Mouse (Mus musculus) lung, postnatal 14 days (tissue): Measurements from ENCODE around the gene Ssmem1.

Experiments used
- DNase-seq: peaks from one replicate; pipeline ENCODE4 v3.0.0; 2021

Gene Ssmem1

GRCm38 (mm10) chr6:30554621-30555170 lies 45.0 kb downstream of the Ssmem1 start:
- no peak for DNase-seq

DNA sequence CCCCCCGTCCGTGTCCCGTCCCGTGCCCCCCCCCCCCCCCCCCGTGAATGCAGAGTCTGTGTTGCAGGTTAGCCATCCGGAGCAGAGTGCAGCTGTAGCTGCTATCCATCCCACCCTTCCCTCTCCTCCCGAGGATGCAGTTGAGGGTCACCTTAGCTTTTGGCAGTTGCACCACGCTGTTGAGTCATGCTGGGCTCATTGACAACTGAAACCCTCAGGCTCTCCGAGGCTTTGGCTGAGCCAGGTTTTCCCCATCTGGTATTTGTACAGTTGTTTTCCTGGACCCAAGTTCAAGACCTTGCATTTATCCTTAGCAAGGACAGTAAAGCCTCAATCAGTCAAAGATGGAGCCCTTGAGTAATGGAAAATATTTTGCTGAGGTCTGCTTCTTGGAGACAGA lies 46.4 kb downstream of the Ssmem1 start:
- no peak for DNase-seq

DNA sequence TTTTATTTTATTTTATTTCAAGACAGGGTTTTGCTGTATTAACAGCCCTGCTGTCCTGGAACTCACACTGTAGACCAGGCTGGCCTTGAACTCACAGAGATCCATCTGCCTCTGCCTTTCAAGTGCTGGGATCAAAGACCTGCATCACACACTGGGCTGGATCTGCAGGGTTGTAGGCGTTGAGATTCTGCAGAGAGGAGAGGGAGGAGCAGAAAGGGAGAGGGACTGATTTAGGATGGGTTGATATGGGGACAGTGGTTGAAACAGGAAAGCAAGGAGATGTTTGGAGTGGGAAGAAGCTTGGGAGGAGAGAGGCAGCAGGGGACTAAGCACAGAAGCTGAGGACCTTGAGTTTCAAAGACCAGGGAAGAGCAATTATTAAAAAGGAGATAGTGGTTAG lies 50.1 kb downstream of the Ssmem1 start:
- DNase-seq: no peak

DNA sequence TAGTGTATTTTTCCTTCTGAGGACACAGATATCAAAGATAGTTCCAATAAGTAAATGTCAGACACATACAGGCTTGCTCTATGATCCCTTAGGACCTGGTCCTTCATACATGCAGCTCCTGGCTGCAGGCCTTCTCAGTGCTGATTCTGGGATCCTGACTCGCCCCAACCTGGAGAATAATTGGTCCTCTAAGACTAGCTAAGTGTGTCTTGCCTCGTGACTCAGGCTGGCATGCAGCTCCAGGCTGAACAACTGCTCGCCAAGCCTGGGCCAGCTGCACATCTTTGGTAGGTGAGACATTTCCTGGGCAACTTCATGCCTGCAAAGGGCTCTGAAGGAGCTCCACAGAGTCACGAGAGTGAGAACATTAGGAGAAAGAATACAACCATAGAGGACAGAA lies 52.5 kb downstream of the Ssmem1 start:
- no peak for DNase-seq

- no peak for DNase-seq
Observed at GRCm38 (mm10) chr6:30563575-30563974, 53.9 kb downstream of the Ssmem1 start.

DNA sequence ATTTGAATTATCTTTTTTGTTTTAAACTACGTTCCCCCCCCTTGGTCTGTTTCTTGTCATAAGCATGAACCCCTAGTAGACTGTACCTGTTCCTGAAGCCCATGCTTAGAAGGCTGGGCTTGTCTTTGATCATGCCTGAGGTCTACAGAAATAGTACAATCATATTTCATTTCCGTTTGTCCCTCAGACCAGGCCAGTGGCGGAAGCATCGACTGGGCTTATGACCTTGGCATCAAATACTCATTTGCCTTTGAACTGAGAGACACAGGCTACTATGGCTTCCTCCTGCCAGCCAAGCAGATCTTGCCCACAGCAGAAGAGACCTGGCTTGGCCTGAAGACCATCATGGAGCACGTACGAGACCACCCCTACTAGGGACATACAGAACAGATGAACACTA lies 54.4 kb downstream of the Ssmem1 start:
- no peak for DNase-seq

GRCm38 (mm10) chr6:30568069-30568468 lies 58.4 kb downstream of the Ssmem1 start, which contains the start of gene Cpa4:
Gene Cpa4 (plus strand): TSS chr6:30568369.
- no peak for DNase-seq

DNA sequence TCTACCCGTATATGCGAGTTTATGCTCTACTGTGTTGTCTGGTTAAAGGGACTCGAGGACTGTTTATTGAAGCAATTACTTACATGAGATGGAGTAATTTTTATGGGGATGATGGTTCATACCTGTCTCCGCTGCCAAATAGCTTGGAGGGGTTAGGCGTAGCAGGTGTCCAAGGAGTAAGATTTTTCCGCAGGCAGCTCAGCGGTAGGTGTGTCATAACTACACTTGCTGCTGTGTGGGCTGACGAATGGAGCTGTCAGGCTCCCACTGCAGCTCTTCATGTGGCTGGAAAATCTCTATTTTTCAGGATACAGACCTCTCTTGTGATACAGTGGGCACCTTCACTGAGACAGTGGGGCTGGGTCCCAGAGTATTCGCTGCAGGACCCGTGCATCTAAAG lies 59.7 kb downstream of the Ssmem1 start:
- no peak for DNase-seq
